Mouse (Mus musculus) neural tube, postnatal 0 days (tissue): ENCODE data around the gene Atp2c2. TPM values are rescaled to one million over a fixed set of nuclear protein-coding genes. Genes with fewer than 3 reads are reported as not detected.

Experiments used
- polyA plus RNA-seq: library from polyadenylated mRNA; unstranded; fragments of >200 nt; fragmentation: Nextera tagmentation; extraction: Ambion mirVana; gene quantifications from 2 replicates; pipeline ENCODE4 v1.2.1, GENCODE M21; 2015

The Atp2c2 gene
- polyA plus RNA-seq: 0.50 and 0.62 TPM in 2 replicates

DNA sequence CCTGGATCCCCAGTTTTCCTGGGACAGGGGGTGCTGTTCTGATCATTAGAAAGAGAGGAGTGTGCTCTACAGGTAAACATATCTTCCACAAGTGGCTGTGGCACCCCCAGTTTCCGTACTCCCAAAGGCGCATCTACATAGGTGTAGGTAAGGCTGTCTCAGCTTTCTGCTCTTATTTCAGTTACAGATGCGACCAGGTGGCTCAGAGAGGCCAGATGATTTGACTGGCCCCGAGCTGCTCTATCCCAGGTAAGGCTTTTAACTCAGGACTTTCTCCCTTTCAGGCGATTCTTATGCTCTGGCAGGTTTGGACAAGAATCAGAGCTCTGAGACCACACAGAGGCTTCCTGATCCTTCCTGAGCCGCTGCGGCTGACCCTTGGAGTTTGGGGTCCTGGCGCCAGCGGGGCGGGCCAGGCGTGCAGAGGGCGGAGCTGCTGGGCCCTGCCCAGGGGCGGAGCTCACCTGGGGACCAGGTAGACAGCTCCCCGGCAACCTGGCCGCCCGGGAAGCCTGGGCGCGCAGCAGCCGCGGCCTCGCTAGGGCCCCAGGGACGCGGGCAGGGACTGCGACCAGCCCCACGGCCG, at the start of gene Atp2c2:
TSS of gene Atp2c2 (plus strand) at position 461 of the 586 bp plus-strand sequence.

DNA sequence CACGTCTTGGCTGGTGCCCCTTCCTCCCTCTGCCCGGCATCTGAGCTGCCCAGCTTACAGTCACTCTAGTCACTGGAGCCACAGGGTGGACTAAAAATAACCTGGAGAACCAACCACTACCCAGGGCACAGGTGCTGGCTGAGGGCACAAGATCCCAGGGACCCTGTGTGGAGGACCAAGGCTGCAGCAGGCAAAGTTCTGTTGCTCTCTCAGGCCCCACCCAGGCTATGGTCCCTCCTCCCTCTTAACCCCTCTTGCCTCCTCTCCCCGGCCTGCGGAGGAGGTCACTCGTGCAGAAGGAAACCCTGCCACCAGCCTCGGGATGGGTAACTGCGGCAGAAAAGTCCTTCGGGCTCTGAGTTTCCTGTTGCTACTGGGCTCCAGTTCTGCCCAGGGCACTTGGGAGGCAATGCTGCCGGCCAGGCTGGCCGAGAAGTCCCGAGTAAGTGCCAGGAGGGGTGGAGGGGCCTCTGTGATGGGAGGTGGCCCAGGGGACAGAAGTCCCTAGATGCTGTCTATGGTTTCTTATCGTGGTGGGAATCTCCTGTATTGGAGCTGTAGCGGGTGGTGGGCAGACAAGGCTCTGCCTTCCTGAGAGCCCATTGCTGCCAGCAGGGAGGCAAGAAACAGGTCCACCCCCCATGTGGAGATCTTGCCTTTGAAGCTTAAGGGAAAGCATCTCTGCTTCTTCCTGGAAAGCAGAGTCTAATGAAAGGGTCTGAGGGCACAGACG, 33.4 kb upstream of the Atp2c2 start, which contains the start of gene Wfdc1:
TSS of gene Wfdc1 (plus strand) at position 147 of the 733 bp plus-strand sequence.

DNA sequence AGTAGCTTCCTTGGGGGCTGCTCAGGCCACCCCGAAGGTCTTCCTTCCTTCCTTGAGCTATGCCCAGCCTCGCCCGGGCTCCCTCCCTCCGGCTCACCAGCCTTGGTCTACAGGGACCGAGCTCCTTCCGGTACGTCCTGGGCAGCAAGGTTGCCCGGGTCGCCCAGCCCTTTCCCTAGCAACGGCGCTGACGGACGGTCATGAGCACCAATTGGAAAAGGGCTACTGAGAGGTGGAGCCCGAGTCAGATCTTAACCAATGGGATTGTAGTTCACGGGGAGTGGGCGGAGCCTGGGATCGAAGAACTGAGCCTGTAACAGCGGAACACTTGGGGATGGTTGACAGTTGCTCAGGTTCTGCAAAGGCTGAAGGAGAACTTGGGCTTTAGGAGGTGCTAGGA, 78.5 kb downstream of the Atp2c2 start, which contains the start of gene Tldc1:
TSS of gene Tldc1 (minus strand) at position 154 of the 400 bp plus-strand sequence.

Other genes with a start within 250 kb of the Atp2c2 start
- not detected in 2 replicates for gene Slc38a8, start 198.3 kb upstream of the Atp2c2 start, polyA plus RNA-seq
- gene Mbtps1, start 141.3 kb upstream of the Atp2c2 start, polyA plus RNA-seq: 38.1 and 43.1 TPM in 2 replicates
- gene Hsdl1, start 124.8 kb upstream of the Atp2c2 start, polyA plus RNA-seq: 89.8 and 103 TPM in 2 replicates
- 0.41 and 0.52 TPM in 2 replicates for gene Dnaaf1, start 124.8 kb upstream of the Atp2c2 start, polyA plus RNA-seq
- 8.4 and 10.5 TPM in 2 replicates for gene Taf1c, start 94.8 kb upstream of the Atp2c2 start, polyA plus RNA-seq
- 0.08 TPM in 1 of 2 replicates, not detected in the other for gene Adad2, start 87.3 kb upstream of the Atp2c2 start, polyA plus RNA-seq
- gene Kcng4, start 64.3 kb upstream of the Atp2c2 start, polyA plus RNA-seq: 0.19 and 0.27 TPM in 2 replicates
- 19.4 and 20.1 TPM in 2 replicates for gene Wfdc1, start 33.6 kb upstream of the Atp2c2 start, polyA plus RNA-seq
- 8.0 and 9.7 TPM in 2 replicates for gene Tldc1, start 78.4 kb downstream of the Atp2c2 start, polyA plus RNA-seq
- gene Cotl1, start 140.5 kb downstream of the Atp2c2 start, polyA plus RNA-seq: 82.1 and 83.4 TPM in 2 replicates
- 17.1 and 19.6 TPM in 2 replicates for gene Klhl36, start 162.3 kb downstream of the Atp2c2 start, polyA plus RNA-seq
- gene Usp10, start 210.4 kb downstream of the Atp2c2 start, polyA plus RNA-seq: 84.1 and 95.9 TPM in 2 replicates
- not detected in 2 replicates for gene Gm20388, start 210.8 kb downstream of the Atp2c2 start, polyA plus RNA-seq